Mouse (Mus musculus): ENCODE results near the gene Ccnq. TPM values are rescaled to one million over a fixed set of nuclear protein-coding genes. Genes with fewer than 3 reads are reported as not detected.
"Not testable (repeated sequence)": the region's sequence is repeated elsewhere in the genome, so short reads cannot be mapped to it uniquely, and the experiment has no call there.

Gene Ccnq
- polyA plus RNA-seq, 1 experiment = 51.3 TPM

DNA sequence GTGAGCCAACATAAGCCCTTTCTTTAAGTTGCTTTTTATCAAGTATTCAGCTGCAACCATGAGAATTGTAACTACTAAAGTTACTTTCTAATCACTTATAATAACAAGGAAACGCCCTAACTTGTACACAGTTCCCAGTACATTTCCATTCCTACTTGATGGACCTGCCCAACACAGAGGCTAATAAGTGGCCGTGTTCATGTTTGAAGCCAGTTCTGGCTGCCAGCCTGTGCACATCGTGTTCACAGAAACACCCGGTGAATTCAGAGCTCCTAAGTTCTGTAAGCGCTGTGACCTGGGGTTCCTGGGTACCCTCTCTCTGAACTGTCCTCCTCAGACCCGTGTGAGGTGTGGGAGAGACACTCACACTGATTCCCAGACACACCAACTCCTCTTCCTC lies 13.3 kb upstream of the Ccnq start:
- peaks cover 75% of the 10 kb centered on the region for H3K4me1 ChIP-seq
- H3K36me3 ChIP-seq (replicated peaks; ENCODE audit: low read length) = no peaks in the 10 kb centered on the region
- no peaks in the 10 kb centered on the region for H3K9me3 ChIP-seq
- H3K27me3 ChIP-seq (replicated peaks) = no peaks in the 10 kb centered on the region
- no peak overlapping the region for H3K4me3 ChIP-seq (replicated peaks)
- TF ChIP-seq FLI1 (IDR thresholded peaks at IDR 0.05; ENCODE audit: low read length) = no peak
- no peak for TF ChIP-seq GATA1 (IDR thresholded peaks at IDR 0.05; ENCODE audit: borderline replicate concordance, low read length)

DNA sequence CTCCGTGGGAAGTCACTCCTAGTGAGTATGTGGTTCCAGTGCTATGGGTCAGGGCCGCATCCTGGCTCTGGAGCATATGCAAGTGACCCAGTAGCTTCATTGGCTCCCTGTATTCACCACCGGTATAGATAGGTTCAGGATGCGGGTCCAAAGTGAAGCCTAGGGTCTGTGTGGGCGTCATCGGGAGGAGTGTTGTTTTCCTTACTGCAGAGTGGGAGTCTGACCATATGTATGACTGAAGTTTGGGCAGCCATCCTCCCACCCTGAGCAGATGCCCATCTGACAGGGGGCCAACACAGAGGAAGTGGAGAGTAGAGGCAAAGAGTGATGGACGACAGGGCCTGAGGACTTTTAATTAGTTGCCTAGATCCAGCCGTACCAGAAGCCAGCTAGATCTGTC lies 12.8 kb upstream of the Ccnq start:
- Histone ChIP-seq H3K36me3 (replicated peaks; ENCODE audit: low read length) (no peaks in the 10 kb centered on the region), H3K27me3 (replicated peaks) (no peaks in the 10 kb centered on the region), H3K4me1 (peaks cover 74% of the 10 kb centered on the region), H3K4me3 (replicated peaks) (no peak overlapping the region), H3K9me3 (no peaks in the 10 kb centered on the region)
- TF ChIP-seq FLI1 (IDR thresholded peaks at IDR 0.05; ENCODE audit: low read length) = no peak
- no peak for TF ChIP-seq GATA1 (IDR thresholded peaks at IDR 0.05; ENCODE audit: borderline replicate concordance, low read length)

DNA sequence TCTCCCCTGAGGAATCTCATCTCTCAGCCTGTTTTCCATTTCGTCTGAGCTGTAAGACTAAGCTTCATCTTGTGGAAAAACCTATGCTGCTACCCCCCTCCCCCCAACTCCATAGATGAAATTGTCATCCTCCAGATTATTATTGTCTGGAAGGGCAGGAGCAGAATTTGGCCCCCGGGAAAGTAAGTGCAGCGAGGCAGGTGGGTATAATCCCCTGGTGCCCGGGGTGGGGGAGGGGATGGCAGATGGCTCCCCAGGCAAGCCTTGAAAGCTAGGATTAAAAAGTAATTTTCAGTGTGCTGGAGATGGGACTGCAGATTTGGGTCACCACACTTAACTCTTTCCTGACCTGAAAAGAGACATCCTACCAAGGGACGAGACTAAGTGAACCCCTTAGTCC lies 10.7 kb upstream of the Ccnq start:
- TF ChIP-seq GATA1 (IDR thresholded peaks at IDR 0.05; ENCODE audit: borderline replicate concordance, low read length) (no peak), FLI1 (IDR thresholded peaks at IDR 0.05; ENCODE audit: low read length) (no peak)
- no peaks in the 10 kb centered on the region for H3K27me3 ChIP-seq (replicated peaks)
- H3K9me3 ChIP-seq = no peaks in the 10 kb centered on the region
- H3K4me1 ChIP-seq = peaks cover 73% of the 10 kb centered on the region
- no peak overlapping the region for H3K4me3 ChIP-seq (replicated peaks)
- H3K36me3 ChIP-seq (replicated peaks; ENCODE audit: low read length) = no peaks in the 10 kb centered on the region

DNA sequence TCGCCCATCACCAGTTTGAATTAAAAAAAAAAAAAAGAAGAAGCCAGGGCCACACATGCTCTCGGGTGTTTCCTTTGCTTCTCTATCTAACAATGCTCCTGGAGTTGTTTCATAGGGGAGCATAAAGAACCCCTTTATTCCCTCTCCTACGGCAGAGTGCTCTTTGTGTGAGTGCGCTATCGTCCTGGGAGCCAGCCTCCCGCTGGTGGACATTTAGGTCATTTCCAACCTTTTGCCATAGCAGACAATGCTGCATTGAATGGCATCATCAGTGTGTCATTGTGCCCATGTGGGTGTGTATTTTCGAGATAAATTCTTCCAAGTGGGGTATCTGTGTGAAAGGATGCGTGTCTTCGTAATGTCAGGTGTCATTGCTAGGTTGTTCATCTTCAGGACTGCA lies 9.6 kb upstream of the Ccnq start:
- H3K9me3 ChIP-seq = no peaks in the 10 kb centered on the region
- no peaks in the 10 kb centered on the region for H3K27me3 ChIP-seq (replicated peaks)
- no peak overlapping the region for H3K4me3 ChIP-seq (replicated peaks)
- no peaks in the 10 kb centered on the region for H3K36me3 ChIP-seq (replicated peaks; ENCODE audit: low read length)
- peaks cover 72% of the 10 kb centered on the region for H3K4me1 ChIP-seq
- TF ChIP-seq FLI1 (IDR thresholded peaks at IDR 0.05; ENCODE audit: low read length) (no peak), GATA1 (IDR thresholded peaks at IDR 0.05; ENCODE audit: borderline replicate concordance, low read length) (no peak)

DNA sequence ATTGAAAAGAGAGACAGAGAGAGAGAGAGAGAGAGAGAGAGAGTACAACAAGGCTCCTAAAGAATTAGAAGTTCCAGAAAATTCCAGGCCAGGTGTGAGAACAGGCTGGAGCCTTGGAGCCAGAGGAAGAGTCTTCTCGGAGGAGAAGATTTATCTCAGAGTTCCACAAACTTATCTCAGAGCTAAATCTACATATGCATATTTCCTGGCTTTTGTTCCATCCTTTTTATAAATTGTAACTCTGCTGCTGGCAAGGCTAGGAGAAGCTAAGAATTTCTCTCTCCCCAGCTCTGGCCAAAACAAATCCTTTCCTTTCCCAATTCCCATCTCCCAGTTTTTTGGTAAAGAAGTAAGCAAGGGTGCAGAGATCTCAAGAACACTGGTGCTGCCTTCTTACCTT lies 3.8 kb upstream of the Ccnq start:
- Histone ChIP-seq H3K4me1 (peaks cover 73% of the 10 kb centered on the region), H3K9me3 (no peaks in the 10 kb centered on the region), H3K27me3 (replicated peaks) (no peaks in the 10 kb centered on the region), H3K36me3 (replicated peaks; ENCODE audit: low read length) (no peaks in the 10 kb centered on the region), H3K4me3 (replicated peaks) (no peak overlapping the region)
- TF ChIP-seq FLI1 (IDR thresholded peaks at IDR 0.05; ENCODE audit: low read length) = no peak
- no peak for TF ChIP-seq GATA1 (IDR thresholded peaks at IDR 0.05; ENCODE audit: borderline replicate concordance, low read length)

DNA sequence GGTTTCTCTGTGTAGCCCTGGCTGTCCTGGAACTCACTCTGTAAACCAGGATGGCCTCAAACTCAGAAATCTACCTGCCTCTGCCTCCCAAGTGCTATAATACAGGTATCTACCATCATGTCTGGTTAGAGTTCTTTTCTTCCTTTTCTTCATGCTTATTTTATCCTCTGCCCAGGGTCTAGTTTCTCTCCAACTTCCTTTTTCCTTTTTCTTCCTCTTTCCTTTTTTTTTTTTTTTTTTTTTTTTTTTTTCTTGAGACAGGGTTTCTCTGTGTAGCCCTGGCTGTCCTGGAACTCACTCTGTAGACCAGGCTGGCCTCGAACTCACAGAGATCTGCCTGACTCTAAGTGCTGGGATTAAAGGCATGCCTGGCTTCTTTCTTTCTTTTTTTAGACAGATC lies 2.6 kb upstream of the Ccnq start:
- not testable (repeated sequence) for H3K27me3 ChIP-seq (replicated peaks); H3K9me3 ChIP-seq; H3K36me3 ChIP-seq (replicated peaks; ENCODE audit: low read length); H3K4me3 ChIP-seq (replicated peaks)
- H3K4me1 ChIP-seq = peaks cover 73% of the 10 kb centered on the region

DNA sequence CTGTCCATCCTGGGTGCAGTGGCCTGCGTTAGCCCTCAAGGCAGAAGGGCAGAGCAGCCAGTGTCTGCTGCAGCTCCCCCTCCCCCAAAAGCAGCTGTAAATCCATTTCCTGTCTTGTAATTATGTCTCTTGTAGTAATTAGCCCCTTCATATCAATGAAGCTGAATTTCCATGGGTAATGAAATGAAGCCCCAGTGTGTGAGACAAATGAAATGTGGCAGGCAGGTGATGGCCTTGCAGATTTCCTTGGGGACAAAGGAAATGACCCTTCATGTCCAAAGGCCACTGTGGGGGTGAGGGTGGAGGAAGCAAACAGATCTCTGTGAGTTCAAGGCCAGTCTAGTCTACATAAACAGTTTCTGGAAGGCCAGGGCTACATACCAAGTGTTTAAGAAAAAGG lies 1.7 kb upstream of the Ccnq start:
- Histone ChIP-seq H3K36me3 (replicated peaks; ENCODE audit: low read length) (peaks cover 19% of the 10 kb centered on the region), H3K4me3 (replicated peaks) (peak overlapping the region; percentile 48), H3K27me3 (replicated peaks) (no peaks in the 10 kb centered on the region), H3K9me3 (no peaks in the 10 kb centered on the region), H3K4me1 (peaks cover 72% of the 10 kb centered on the region)
- no peak for TF ChIP-seq FLI1 (IDR thresholded peaks at IDR 0.05; ENCODE audit: low read length)
- no peak for TF ChIP-seq GATA1 (IDR thresholded peaks at IDR 0.05; ENCODE audit: borderline replicate concordance, low read length)

DNA sequence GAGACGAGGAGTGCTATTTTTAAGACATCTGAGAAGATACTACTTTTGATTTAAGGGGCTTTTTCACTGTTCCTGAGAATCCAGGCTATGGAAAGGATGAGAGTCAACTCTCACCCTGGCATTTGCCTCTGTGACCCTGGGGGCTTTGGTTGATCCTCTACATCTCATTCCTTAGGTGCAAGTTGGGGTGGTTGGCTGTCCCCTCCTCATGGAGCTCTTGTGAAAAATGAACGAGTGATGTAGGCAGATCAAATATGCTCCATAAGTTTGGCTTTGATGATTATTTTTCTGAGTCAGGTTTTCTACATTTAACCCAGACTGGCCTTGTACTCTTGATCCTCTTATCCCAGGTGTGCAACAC lies 294 bp upstream of the Ccnq start:
- TF ChIP-seq GATA1 (IDR thresholded peaks at IDR 0.05; ENCODE audit: borderline replicate concordance, low read length) (no peak), FLI1 (IDR thresholded peaks at IDR 0.05; ENCODE audit: low read length) (no peak)
- peak overlapping the region; percentile 92 for H3K4me3 ChIP-seq (replicated peaks)
- H3K9me3 ChIP-seq = no peaks in the 10 kb centered on the region
- no peaks in the 10 kb centered on the region for H3K27me3 ChIP-seq (replicated peaks)
- peaks cover 29% of the 10 kb centered on the region for H3K36me3 ChIP-seq (replicated peaks; ENCODE audit: low read length)
- H3K4me1 ChIP-seq = peaks cover 65% of the 10 kb centered on the region

DNA sequence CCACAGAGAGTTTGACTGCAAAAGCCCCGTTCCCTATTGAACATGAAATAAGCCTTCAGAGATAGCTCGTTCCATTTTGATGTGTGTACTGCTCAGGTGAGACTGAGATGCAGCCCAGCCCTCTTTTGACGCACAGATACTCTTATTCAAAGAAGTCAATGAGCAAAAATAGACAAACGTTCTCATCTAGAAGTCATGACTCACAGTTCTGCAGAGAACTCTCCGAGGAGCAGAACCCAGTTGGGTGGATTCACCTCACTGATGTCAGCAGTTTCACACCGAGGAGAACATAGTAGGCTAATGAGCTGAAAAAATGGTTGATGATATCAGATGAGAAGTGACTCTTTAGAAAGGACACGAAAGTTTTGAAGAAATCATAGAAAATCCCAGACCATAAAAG lies 5.3 kb downstream of the Ccnq start:
- Histone ChIP-seq H3K4me3 (replicated peaks) (no peak overlapping the region), H3K4me1 (peaks cover 43% of the 10 kb centered on the region), H3K9me3 (no peaks in the 10 kb centered on the region), H3K27me3 (replicated peaks) (no peaks in the 10 kb centered on the region), H3K36me3 (replicated peaks; ENCODE audit: low read length) (peaks cover 46% of the 10 kb centered on the region)
- no peak for TF ChIP-seq GATA1 (IDR thresholded peaks at IDR 0.05; ENCODE audit: borderline replicate concordance, low read length)
- TF ChIP-seq FLI1 (IDR thresholded peaks at IDR 0.05; ENCODE audit: low read length) = no peak

DNA sequence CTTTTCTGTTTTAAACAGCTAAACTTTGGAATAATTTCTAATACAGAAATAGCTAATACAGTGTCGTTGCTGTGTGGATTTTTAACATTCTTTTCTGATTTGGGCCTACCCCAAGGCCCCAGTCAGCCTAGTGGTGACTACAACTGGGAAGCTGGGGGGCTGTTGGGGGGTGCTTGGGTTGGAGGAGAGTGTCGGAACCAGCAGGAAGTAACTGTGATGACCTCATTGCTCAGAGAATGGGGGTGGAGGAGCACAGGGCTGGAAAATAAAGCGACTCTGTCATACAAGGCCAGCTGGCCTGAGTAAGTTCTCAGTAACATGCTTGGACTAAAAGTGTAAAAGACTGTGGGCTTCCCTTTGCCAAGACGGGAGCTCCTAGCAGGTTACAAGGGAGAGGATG lies 6.1 kb downstream of the Ccnq start:
- H3K36me3 ChIP-seq (replicated peaks; ENCODE audit: low read length) = peaks cover 46% of the 10 kb centered on the region
- no peak for TF ChIP-seq FLI1 (IDR thresholded peaks at IDR 0.05; ENCODE audit: low read length)
- no peak overlapping the region for H3K4me3 ChIP-seq (replicated peaks)

DNA sequence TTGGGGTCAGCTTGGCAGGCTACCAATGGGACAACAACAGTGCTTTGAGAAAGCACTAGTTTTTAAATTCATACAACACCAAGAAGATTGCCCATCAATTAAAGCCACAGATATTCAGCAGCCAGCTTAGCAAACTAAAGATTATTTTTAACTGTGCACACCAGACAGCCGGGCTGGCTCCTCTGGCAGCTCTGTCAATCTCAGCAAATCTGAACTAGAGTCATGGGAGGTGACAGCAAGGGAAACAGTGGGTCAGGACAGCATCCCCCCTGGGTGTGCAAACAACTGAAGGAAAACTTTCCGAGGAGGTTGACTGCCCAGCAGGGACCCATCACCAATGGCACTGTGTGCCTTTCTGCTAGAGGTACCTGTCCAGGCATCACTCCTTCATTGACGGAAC lies 9.1 kb downstream of the Ccnq start:
- no peak overlapping the region for H3K4me3 ChIP-seq (replicated peaks)
- peaks cover 20% of the 10 kb centered on the region for H3K36me3 ChIP-seq (replicated peaks; ENCODE audit: low read length)
- TF ChIP-seq FLI1 (IDR thresholded peaks at IDR 0.05; ENCODE audit: low read length) (no peak), GATA1 (IDR thresholded peaks at IDR 0.05; ENCODE audit: borderline replicate concordance, low read length) (no peak)
- H3K4me1 ChIP-seq = peaks cover 26% of the 10 kb centered on the region
- H3K9me3 ChIP-seq = 0 out of 2 replicates have a peak, but pooled peaks cover 2% of the 10 kb centered on the region
- H3K27me3 ChIP-seq (replicated peaks) = peaks cover 4% of the 10 kb centered on the region

More for the DNA sequence above, 6.1 kb downstream of the Ccnq start:
- Histone ChIP-seq H3K4me1 (peaks cover 35% of the 10 kb centered on the region), H3K27me3 (replicated peaks) (no peaks in the 10 kb centered on the region), H3K9me3 (0 out of 2 replicates have a peak, but pooled peaks cover 2% of the 10 kb centered on the region)
